Mouse (Mus musculus) CD4-positive helper T cell, adult 2 months (primary cell): ENCODE results near the gene Plekhm1.

ENCODE experiments used
- DNase-seq: peaks from one replicate; pipeline ENCODE4 v3.0.0-alpha.2; 2012; ENCODE audit warnings: low read depth, missing footprints, low spot score

Plekhm1 gene

GRCm38 (mm10) chr11:103361396-103362053 is 51.0 kb downstream of the Plekhm1 start:
- DNase-seq: peak; percentile 66

GRCm38 (mm10) chr11:103360661-103361081 is 51.8 kb downstream of the Plekhm1 start:
- no peak for DNase-seq

- peak; percentile 89 for DNase-seq
Measured at GRCm38 (mm10) chr11:103359841-103360641, 52.4 kb downstream of the Plekhm1 start.

GRCm38 (mm10) chr11:103359122-103359521 is 53.4 kb downstream of the Plekhm1 start:
- DNase-seq: peak; percentile 82

- no peak for DNase-seq
Measured at GRCm38 (mm10) chr11:103358316-103358715, 54.2 kb downstream of the Plekhm1 start.

- no peak for DNase-seq
Measured at GRCm38 (mm10) chr11:103357710-103358109, 54.8 kb downstream of the Plekhm1 start.

GRCm38 (mm10) chr11:103356938-103357670 is 55.4 kb downstream of the Plekhm1 start:
- no peak for DNase-seq

GRCm38 (mm10) chr11:103356032-103356571 is 56.4 kb downstream of the Plekhm1 start:
- DNase-seq: no peak

- DNase-seq: no peak
Measured at GRCm38 (mm10) chr11:103355251-103355650, 57.2 kb downstream of the Plekhm1 start.

- DNase-seq: no peak
Measured at GRCm38 (mm10) chr11:103354033-103354432, 58.5 kb downstream of the Plekhm1 start.

GRCm38 (mm10) chr11:103352239-103352814 is 60.2 kb downstream of the Plekhm1 start:
- no peak for DNase-seq

- DNase-seq: no peak
Measured at GRCm38 (mm10) chr11:103350711-103351315, 61.7 kb downstream of the Plekhm1 start.

GRCm38 (mm10) chr11:103349699-103350098 is 62.8 kb downstream of the Plekhm1 start:
- DNase-seq: peak; percentile 35

GRCm38 (mm10) chr11:103346657-103347056 is 65.8 kb downstream of the Plekhm1 start:
- DNase-seq: no peak

GRCm38 (mm10) chr11:103346236-103346635 is 66.3 kb downstream of the Plekhm1 start:
- peak; percentile 45 for DNase-seq

GRCm38 (mm10) chr11:103345408-103346091 is 66.9 kb downstream of the Plekhm1 start:
- no peak for DNase-seq

- DNase-seq: peak; percentile 71
Measured at GRCm38 (mm10) chr11:103344494-103345332, 67.8 kb downstream of the Plekhm1 start.

GRCm38 (mm10) chr11:103343881-103344280 is 68.6 kb downstream of the Plekhm1 start:
- no peak for DNase-seq

- peak; percentile 36 for DNase-seq
Measured at GRCm38 (mm10) chr11:103343063-103343462, 69.4 kb downstream of the Plekhm1 start.

GRCm38 (mm10) chr11:103340677-103341076 is 71.8 kb downstream of the Plekhm1 start:
- no peak for DNase-seq
